Mouse (Mus musculus) A20 (cell line): Measurements from ENCODE around the gene Foxo1.

ENCODE experiments used
- DNase-seq: peaks from one replicate; pipeline ENCODE4 v3.0.0-alpha.2; 2011; ENCODE audit warnings: low read depth, low spot score

The Foxo1 gene

GRCm38 (mm10) chr3:52364576-52364975, 96.4 kb downstream of the Foxo1 start:
- DNase-seq = no peak

- no peak for DNase-seq
Measured at GRCm38 (mm10) chr3:52369204-52369603, 101.1 kb downstream of the Foxo1 start.

GRCm38 (mm10) chr3:52369881-52370428, 101.8 kb downstream of the Foxo1 start:
- no peak for DNase-seq

GRCm38 (mm10) chr3:52376974-52377373, 108.8 kb downstream of the Foxo1 start:
- no peak for DNase-seq

- no peak for DNase-seq
Measured at GRCm38 (mm10) chr3:52383351-52383750, 115.2 kb downstream of the Foxo1 start.

GRCm38 (mm10) chr3:52386343-52386742, 118.2 kb downstream of the Foxo1 start:
- no peak for DNase-seq

GRCm38 (mm10) chr3:52390321-52390720, 122.2 kb downstream of the Foxo1 start:
- no peak for DNase-seq

GRCm38 (mm10) chr3:52390766-52391665, 122.9 kb downstream of the Foxo1 start:
- no peak for DNase-seq

GRCm38 (mm10) chr3:52391897-52392296, 123.8 kb downstream of the Foxo1 start:
- DNase-seq = no peak

- peak; percentile 59 for DNase-seq
Measured at GRCm38 (mm10) chr3:52392521-52392920, 124.4 kb downstream of the Foxo1 start.

GRCm38 (mm10) chr3:52393171-52393570, 125.0 kb downstream of the Foxo1 start:
- DNase-seq = no peak

GRCm38 (mm10) chr3:52396121-52396731, 128.1 kb downstream of the Foxo1 start:
- DNase-seq = peak; percentile 94

- peak; percentile 91 for DNase-seq
Measured at GRCm38 (mm10) chr3:52396951-52397615, 128.9 kb downstream of the Foxo1 start.

GRCm38 (mm10) chr3:52397961-52398360, 129.8 kb downstream of the Foxo1 start:
- DNase-seq = no peak

- DNase-seq = no peak
Measured at GRCm38 (mm10) chr3:52400284-52401161, 132.4 kb downstream of the Foxo1 start.

GRCm38 (mm10) chr3:52401162-52401928, 133.2 kb downstream of the Foxo1 start:
- no peak for DNase-seq
